Mouse (Mus musculus) liver, embryonic 13.5 days (tissue): ENCODE measurements around the gene Ppfibp1. TPM values are rescaled to one million over a fixed set of nuclear protein-coding genes. Genes with fewer than 3 reads are reported as not detected.

Source experiments
- ATAC-seq: fragments of 200-750 bp; cut with Nextera tagmentation; 2 replicates; pipeline ENCODE4 v1.8.0; 2017; ENCODE audit warnings: low read depth, mild to moderate bottlenecking, moderate number of reproducible peaks, moderate library complexity
- DNase-seq: peaks from one replicate; pipeline ENCODE4 v3.0.0; 2022
- H3K27ac ChIP-seq: fragments of 300-500 bp; sonication (generic); 2 replicates; pipeline ENCODE4 v1.5.1; 2015; ENCODE audit warnings: moderate library complexity, mild to moderate bottlenecking, inconsistent platforms
- H3K27me3 ChIP-seq: fragments of 300-500 bp; sonication (generic); 2 replicates; pipeline ENCODE4 v1.6.1; 2015; ENCODE audit warnings: mild to moderate bottlenecking, inconsistent platforms
- H3K36me3 ChIP-seq: fragments of 300-500 bp; sonication (generic); 2 replicates; pipeline ENCODE4 v1.6.1; 2015; ENCODE audit warnings: mild to moderate bottlenecking, inconsistent platforms
- H3K4me1 ChIP-seq: fragments of 300-500 bp; sonication (generic); replicated peaks from 2 replicates; pipeline ENCODE4 v1.6.1; 2015; ENCODE audit warnings: inconsistent platforms
- H3K4me2 ChIP-seq: fragments of 300-500 bp; sonication (generic); 2 replicates; pipeline ENCODE4 v1.6.1; 2015; ENCODE audit warnings: inconsistent platforms, mild to moderate bottlenecking, moderate library complexity
- H3K4me3 ChIP-seq: fragments of 300-500 bp; sonication (generic); replicated peaks from 2 replicates; pipeline ENCODE4 v1.5.1; 2015; ENCODE audit warnings: mild to moderate bottlenecking, inconsistent platforms
- H3K9ac ChIP-seq: fragments of 300-500 bp; sonication (generic); 2 replicates; pipeline ENCODE4 v1.6.1; 2015; ENCODE audit warnings: mild to moderate bottlenecking, inconsistent platforms
- H3K9me3 ChIP-seq: fragments of 300-500 bp; sonication (generic); replicated peaks from 2 replicates; pipeline ENCODE4 v1.6.1; 2016; ENCODE audit warnings: inconsistent platforms
- WGBS: fragments of 180-500 bp; shearing (Covaris S2); methylation state at CpG from one replicate; pipeline ENCODE4 v1.1.7; 2015; ENCODE audit not compliant: insufficient replicate concordance; 5-methylcytosine and 5-hydroxymethylcytosine counted together
- polyA plus RNA-seq: library from polyadenylated mRNA; unstranded; fragments of >200 nt; fragmentation: Nextera tagmentation; extraction: Ambion mirVana; gene quantifications from 2 replicates; pipeline ENCODE4 v1.2.1, GENCODE M21; 2015

The Ppfibp1 gene
- polyA plus RNA-seq, 1 experiment from 2014 or later: 9.0 TPM

- 55% methylated on average over 2 of the region's 2 CpGs for WGBS
- no peak overlapping the region for H3K27ac ChIP-seq
- ATAC-seq (no peak), DNase-seq (no peak)
- H3K4me1 ChIP-seq: peaks cover 22% of the 10 kb centered on the region
- no peak overlapping the region for H3K4me2 ChIP-seq
- H3K9me3 ChIP-seq: no peaks in the 10 kb centered on the region
- no peak overlapping the region for H3K9ac ChIP-seq
- no peaks in the 10 kb centered on the region for H3K27me3 ChIP-seq
- H3K4me3 ChIP-seq: no peak overlapping the region
- H3K36me3 ChIP-seq: no peaks in the 10 kb centered on the region
These were observed 15.3 kb downstream of the Ppfibp1 start for GRCm38 (mm10) chr6:146903632-146904031.

GRCm38 (mm10) chr6:146904707-146905106, 16.4 kb downstream of the Ppfibp1 start:
- no peak for DNase-seq
- Histone ChIP-seq H3K4me3 (no peak overlapping the region), H3K9me3 (no peaks in the 10 kb centered on the region), H3K4me1 (peaks cover 31% of the 10 kb centered on the region), H3K4me2 (no peak overlapping the region), H3K27me3 (no peaks in the 10 kb centered on the region), H3K9ac (no peak overlapping the region), H3K36me3 (no peaks in the 10 kb centered on the region), H3K27ac (no peak overlapping the region)
- ATAC-seq: no peak
- 62% methylated on average over 3 of the region's 3 CpGs for WGBS

GRCm38 (mm10) chr6:146906000-146906786, 17.9 kb downstream of the Ppfibp1 start:
- ATAC-seq (no peak), DNase-seq (no peak)
- Histone ChIP-seq H3K4me2 (no peak overlapping the region), H3K4me3 (no peak overlapping the region), H3K27me3 (no peaks in the 10 kb centered on the region), H3K9ac (no peak overlapping the region), H3K27ac (no peak overlapping the region), H3K9me3 (no peaks in the 10 kb centered on the region), H3K36me3 (no peaks in the 10 kb centered on the region), H3K4me1 (peaks cover 36% of the 10 kb centered on the region)
- 60% methylated on average over 3 of the region's 3 CpGs for WGBS

- peak overlapping the region; percentile 60 for H3K27ac ChIP-seq
- ATAC-seq: no peak
These were observed 18.9 kb downstream of the Ppfibp1 start for GRCm38 (mm10) chr6:146907061-146907794.

GRCm38 (mm10) chr6:146907795-146908190, 19.5 kb downstream of the Ppfibp1 start:
- Histone ChIP-seq H3K36me3 (no peaks in the 10 kb centered on the region), H3K4me1 (peaks cover 43% of the 10 kb centered on the region), H3K9me3 (no peaks in the 10 kb centered on the region), H3K9ac (no peak overlapping the region), H3K27me3 (no peaks in the 10 kb centered on the region), H3K4me2 (no peak overlapping the region), H3K4me3 (no peak overlapping the region), H3K27ac (peak overlapping the region; percentile 60)
- no peak for DNase-seq
- WGBS: 78% methylated on average over 1 of the region's 1 CpGs
- ATAC-seq: 0 out of 2 replicates have a peak, but pooled peaks have one; percentile 39

More at GRCm38 (mm10) chr6:146907061-146907794, 18.9 kb downstream of the Ppfibp1 start:
- Histone ChIP-seq H3K4me1 (peaks cover 40% of the 10 kb centered on the region), H3K27me3 (no peaks in the 10 kb centered on the region), H3K9me3 (no peaks in the 10 kb centered on the region), H3K4me3 (no peak overlapping the region), H3K36me3 (no peaks in the 10 kb centered on the region), H3K4me2 (no peak overlapping the region), H3K9ac (no peak overlapping the region)
- WGBS: 60% methylated on average over 5 of the region's 5 CpGs
- DNase-seq: no peak

- Histone ChIP-seq H3K4me2 (no peak overlapping the region), H3K9ac (no peak overlapping the region), H3K36me3 (no peaks in the 10 kb centered on the region), H3K4me3 (no peak overlapping the region), H3K4me1 (peaks cover 51% of the 10 kb centered on the region), H3K9me3 (no peaks in the 10 kb centered on the region), H3K27me3 (no peaks in the 10 kb centered on the region), H3K27ac (no peak overlapping the region)
- WGBS: 17% methylated on average over 2 of the region's 2 CpGs
- no peak for ATAC-seq
- DNase-seq: no peak
These were observed 20.5 kb downstream of the Ppfibp1 start for GRCm38 (mm10) chr6:146908801-146909200.

- no peak overlapping the region for H3K4me3 ChIP-seq
- H3K36me3 ChIP-seq: no peaks in the 10 kb centered on the region
- DNase-seq (no peak), ATAC-seq (no peak)
- no peak overlapping the region for H3K9ac ChIP-seq
- no peak overlapping the region for H3K27ac ChIP-seq
- H3K27me3 ChIP-seq: no peaks in the 10 kb centered on the region
- H3K9me3 ChIP-seq: no peaks in the 10 kb centered on the region
- H3K4me2 ChIP-seq: no peak overlapping the region
- WGBS: 58% methylated on average over 5 of the region's 5 CpGs
- peaks cover 57% of the 10 kb centered on the region for H3K4me1 ChIP-seq
These were observed 21.6 kb downstream of the Ppfibp1 start for GRCm38 (mm10) chr6:146909725-146910489.

GRCm38 (mm10) chr6:146910801-146911200, 22.5 kb downstream of the Ppfibp1 start:
- no peaks in the 10 kb centered on the region for H3K27me3 ChIP-seq
- H3K4me1 ChIP-seq: peaks cover 56% of the 10 kb centered on the region
- H3K9ac ChIP-seq: no peak overlapping the region
- H3K36me3 ChIP-seq: no peaks in the 10 kb centered on the region
- H3K4me2 ChIP-seq: no peak overlapping the region
- no peak overlapping the region for H3K27ac ChIP-seq
- ATAC-seq (no peak), DNase-seq (no peak)
- no peaks in the 10 kb centered on the region for H3K9me3 ChIP-seq
- H3K4me3 ChIP-seq: no peak overlapping the region
- 74% methylated on average over 2 of the region's 2 CpGs for WGBS

GRCm38 (mm10) chr6:146912835-146913488, 24.7 kb downstream of the Ppfibp1 start:
- Histone ChIP-seq H3K9ac (no peak overlapping the region), H3K4me3 (no peak overlapping the region), H3K9me3 (no peaks in the 10 kb centered on the region), H3K27ac (peak overlapping the region; percentile 15; the same call in 1 of the 2 replicates), H3K4me2 (no peak overlapping the region), H3K36me3 (no peaks in the 10 kb centered on the region), H3K4me1 (peaks cover 40% of the 10 kb centered on the region), H3K27me3 (no peaks in the 10 kb centered on the region)
- ATAC-seq (peak; percentile 72), DNase-seq (no peak)
- 15% methylated on average over 3 of the region's 3 CpGs for WGBS

- H3K36me3 ChIP-seq: no peaks in the 10 kb centered on the region
- DNase-seq: no peak
- no peak overlapping the region for H3K4me3 ChIP-seq
- no peaks in the 10 kb centered on the region for H3K9me3 ChIP-seq
- H3K4me2 ChIP-seq: no peak overlapping the region
- 40% methylated on average over 4 of the region's 4 CpGs for WGBS
- no peaks in the 10 kb centered on the region for H3K27me3 ChIP-seq
- no peak for ATAC-seq
- H3K4me1 ChIP-seq: peaks cover 36% of the 10 kb centered on the region
- no peak overlapping the region for H3K9ac ChIP-seq
- H3K27ac ChIP-seq: peak overlapping the region; percentile 15; the same call in 1 of the 2 replicates
These were observed 25.4 kb downstream of the Ppfibp1 start for GRCm38 (mm10) chr6:146913489-146914198.
